Mouse (Mus musculus) kidney, embryonic 15.5 days (tissue): Measurements from ENCODE around the gene Txndc11. TPM values are rescaled to one million over a fixed set of nuclear protein-coding genes. Genes with fewer than 3 reads are reported as not detected.

Experiments used
- ATAC-seq: fragments of 200-750 bp; cut with Nextera tagmentation; replicated peaks from 2 replicates; pipeline ENCODE4 v1.8.0; 2017; ENCODE audit warnings: moderate TSS enrichment; ENCODE audit not compliant: low FRiP score
- H3K27ac ChIP-seq: fragments of 300-500 bp; sonication (generic); 2 replicates; pipeline ENCODE4 v1.5.1; 2015; ENCODE audit warnings: mild to moderate bottlenecking, inconsistent platforms
- H3K27me3 ChIP-seq: fragments of 300-500 bp; sonication (generic); 2 replicates; pipeline ENCODE4 v1.6.1; 2015; ENCODE audit warnings: inconsistent platforms
- H3K36me3 ChIP-seq: fragments of 300-500 bp; sonication (generic); 2 replicates; pipeline ENCODE4 v1.6.1; 2015; ENCODE audit warnings: inconsistent platforms
- H3K4me1 ChIP-seq: fragments of 300-500 bp; sonication (generic); 2 replicates; pipeline ENCODE4 v1.6.1; 2015; ENCODE audit warnings: inconsistent platforms
- H3K4me2 ChIP-seq: fragments of 300-500 bp; sonication (generic); 2 replicates; pipeline ENCODE4 v1.6.1; 2015; ENCODE audit warnings: moderate library complexity, mild to moderate bottlenecking, inconsistent platforms
- H3K4me3 ChIP-seq: fragments of 300-500 bp; sonication (generic); replicated peaks from 2 replicates; pipeline ENCODE4 v1.5.1; 2015; ENCODE audit warnings: mild to moderate bottlenecking, inconsistent platforms
- H3K9ac ChIP-seq: fragments of 300-500 bp; sonication (generic); 2 replicates; pipeline ENCODE4 v1.6.1; 2015; ENCODE audit warnings: mild to moderate bottlenecking, inconsistent platforms
- H3K9me3 ChIP-seq: fragments of 300-500 bp; sonication (generic); replicated peaks from 2 replicates; pipeline ENCODE4 v1.6.1; 2016; ENCODE audit warnings: inconsistent platforms
- WGBS: fragments of 180-500 bp; shearing (Covaris S2); methylation state at CpG from one replicate; pipeline ENCODE4 v1.1.7; 2015; ENCODE audit warnings: mixed read lengths; 5-methylcytosine and 5-hydroxymethylcytosine counted together
- polyA plus RNA-seq: library from polyadenylated mRNA; unstranded; fragments of >200 nt; fragmentation: Nextera tagmentation; extraction: Ambion mirVana; gene quantifications from 2 replicates; pipeline ENCODE4 v1.2.1, GENCODE M21; 2015

The Txndc11 gene
- polyA plus RNA-seq, 1 experiment from 2014 or later = 35.7 TPM

DNA sequence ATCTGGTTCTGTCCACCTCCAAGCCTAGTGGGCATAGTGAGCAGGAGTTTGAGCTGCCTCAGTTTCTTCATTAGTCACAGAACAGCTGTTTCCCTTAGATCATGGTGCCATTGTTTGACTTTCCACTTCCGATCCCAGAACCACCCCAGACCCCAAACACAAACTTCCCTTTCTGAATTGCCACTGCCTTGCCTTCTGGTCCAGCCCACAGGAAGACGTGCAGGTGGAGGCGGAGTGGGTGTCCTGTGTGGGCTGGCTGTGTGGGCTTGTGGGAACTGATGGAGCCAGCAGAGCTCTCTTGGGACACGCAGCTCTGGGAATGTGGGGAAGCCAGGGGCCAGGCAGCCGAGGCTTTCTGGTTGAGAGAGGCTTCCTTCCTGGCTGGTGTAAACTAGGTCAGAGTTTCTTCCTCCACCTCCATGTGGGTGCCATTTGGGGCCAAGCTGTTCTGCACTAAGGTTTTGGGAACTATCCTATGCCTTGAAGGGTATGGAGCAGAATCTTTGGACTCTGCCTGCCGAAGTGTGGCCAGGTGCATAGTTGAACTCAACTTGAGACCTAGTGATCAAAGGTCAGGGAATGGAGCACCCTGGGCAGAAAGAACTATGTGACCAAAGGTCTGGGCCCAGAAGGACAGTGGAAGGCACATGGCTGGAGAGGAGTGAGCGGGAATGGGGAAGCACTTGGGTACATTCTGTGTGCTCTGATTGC lies 64.6 kb downstream of the Txndc11 start:
- peak overlapping the region; percentile 45 for H3K27ac ChIP-seq
- peaks cover 54% of the 10 kb centered on the region for H3K4me1 ChIP-seq
- H3K9ac ChIP-seq = no peak overlapping the region
- no peak for ATAC-seq
- peaks cover 39% of the 10 kb centered on the region for H3K36me3 ChIP-seq
- H3K4me2 ChIP-seq = peak overlapping the region; percentile 20; the same call in 1 of the 2 replicates
- H3K4me3 ChIP-seq = no peak overlapping the region
- H3K9me3 ChIP-seq = no peaks in the 10 kb centered on the region
- H3K27me3 ChIP-seq = no peaks in the 10 kb centered on the region
- 66% methylated on average over 7 of the region's 7 CpGs for WGBS

DNA sequence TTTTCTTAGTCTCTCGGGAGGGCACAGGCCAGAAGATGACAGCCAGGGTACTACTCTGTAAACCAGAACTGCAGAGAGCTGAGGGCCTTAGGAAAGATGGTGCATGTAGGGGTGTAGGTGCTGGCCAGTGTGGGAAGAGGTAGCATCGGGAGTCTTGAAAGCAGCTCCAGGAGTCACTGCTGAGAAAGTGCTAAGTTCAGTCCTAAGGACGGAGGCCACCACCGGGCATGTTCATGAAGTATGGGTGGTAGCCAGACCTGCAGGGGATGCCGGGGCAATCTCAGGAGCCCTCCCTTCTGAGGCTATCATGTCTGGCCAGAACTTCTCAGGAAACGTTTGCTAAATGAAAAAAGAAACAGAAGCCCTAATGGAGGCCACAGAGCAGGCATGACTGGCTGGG lies 65.2 kb downstream of the Txndc11 start:
- ATAC-seq = no peak
- Histone ChIP-seq H3K4me1 (peaks cover 54% of the 10 kb centered on the region), H3K9ac (no peak overlapping the region), H3K27ac (peak overlapping the region; percentile 45; the same call in 1 of the 2 replicates), H3K36me3 (peaks cover 33% of the 10 kb centered on the region), H3K4me3 (no peak overlapping the region), H3K9me3 (no peaks in the 10 kb centered on the region), H3K4me2 (no peak overlapping the region), H3K27me3 (no peaks in the 10 kb centered on the region)
- WGBS = 63% methylated on average over 6 of the region's 6 CpGs

DNA sequence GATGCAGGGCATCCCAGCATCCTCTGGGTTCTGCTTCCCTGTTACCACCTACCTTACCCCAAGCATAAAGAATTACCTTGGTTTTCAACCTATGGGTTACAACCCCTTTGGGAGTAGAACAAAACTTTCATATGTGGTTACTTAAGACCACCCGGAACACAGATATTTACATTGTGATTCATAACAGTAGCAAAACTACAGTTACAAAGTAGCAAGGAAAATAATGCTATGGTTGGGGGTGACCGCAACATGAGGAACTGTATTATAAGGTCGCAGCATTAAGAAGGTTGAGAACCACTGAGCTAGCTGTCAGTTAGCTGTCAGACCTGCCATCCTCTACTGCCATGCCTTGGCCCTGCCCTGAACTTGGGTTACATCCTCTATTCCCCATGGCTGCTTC lies 65.8 kb downstream of the Txndc11 start:
- peaks cover 57% of the 10 kb centered on the region for H3K4me1 ChIP-seq
- H3K9ac ChIP-seq = no peak overlapping the region
- H3K9me3 ChIP-seq = no peaks in the 10 kb centered on the region
- H3K36me3 ChIP-seq = peaks cover 27% of the 10 kb centered on the region
- no peak for ATAC-seq
- no peaks in the 10 kb centered on the region for H3K27me3 ChIP-seq
- WGBS = 92% methylated on average over 3 of the region's 3 CpGs
- H3K4me2 ChIP-seq = 0 out of 2 replicates have a peak overlapping the region, but pooled peaks have one; percentile 17
- no peak overlapping the region for H3K27ac ChIP-seq
- no peak overlapping the region for H3K4me3 ChIP-seq

DNA sequence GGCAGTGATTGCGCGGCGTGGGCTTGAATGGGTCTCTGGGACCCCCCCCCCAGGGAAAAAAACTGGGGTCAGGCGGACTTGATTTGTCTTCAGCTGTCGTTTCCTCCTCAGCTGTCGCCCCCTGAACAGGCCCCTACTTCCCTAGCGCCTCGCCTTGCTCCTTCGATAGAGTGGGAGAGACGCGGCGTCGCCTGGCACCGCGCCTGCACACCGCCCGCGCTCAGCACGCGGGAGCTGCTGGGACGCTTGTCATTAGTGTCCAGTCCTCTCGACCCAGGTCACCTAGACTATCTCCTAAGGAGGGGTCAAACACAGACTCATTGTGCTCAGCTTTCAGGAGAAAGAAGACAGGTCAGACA lies 67.6 kb downstream of the Txndc11 start:
- Histone ChIP-seq H3K9me3 (no peaks in the 10 kb centered on the region), H3K9ac (peak overlapping the region; percentile 90), H3K36me3 (peaks cover 8% of the 10 kb centered on the region), H3K27me3 (no peaks in the 10 kb centered on the region), H3K27ac (peak overlapping the region; percentile 95), H3K4me3 (peak overlapping the region; percentile 88), H3K4me2 (peak overlapping the region; percentile 87), H3K4me1 (peaks cover 63% of the 10 kb centered on the region)
- WGBS = under 1% methylated on average over 22 of the region's 22 CpGs
- ATAC-seq = 0 out of 2 replicates have a peak, but pooled peaks have one; percentile 10

DNA sequence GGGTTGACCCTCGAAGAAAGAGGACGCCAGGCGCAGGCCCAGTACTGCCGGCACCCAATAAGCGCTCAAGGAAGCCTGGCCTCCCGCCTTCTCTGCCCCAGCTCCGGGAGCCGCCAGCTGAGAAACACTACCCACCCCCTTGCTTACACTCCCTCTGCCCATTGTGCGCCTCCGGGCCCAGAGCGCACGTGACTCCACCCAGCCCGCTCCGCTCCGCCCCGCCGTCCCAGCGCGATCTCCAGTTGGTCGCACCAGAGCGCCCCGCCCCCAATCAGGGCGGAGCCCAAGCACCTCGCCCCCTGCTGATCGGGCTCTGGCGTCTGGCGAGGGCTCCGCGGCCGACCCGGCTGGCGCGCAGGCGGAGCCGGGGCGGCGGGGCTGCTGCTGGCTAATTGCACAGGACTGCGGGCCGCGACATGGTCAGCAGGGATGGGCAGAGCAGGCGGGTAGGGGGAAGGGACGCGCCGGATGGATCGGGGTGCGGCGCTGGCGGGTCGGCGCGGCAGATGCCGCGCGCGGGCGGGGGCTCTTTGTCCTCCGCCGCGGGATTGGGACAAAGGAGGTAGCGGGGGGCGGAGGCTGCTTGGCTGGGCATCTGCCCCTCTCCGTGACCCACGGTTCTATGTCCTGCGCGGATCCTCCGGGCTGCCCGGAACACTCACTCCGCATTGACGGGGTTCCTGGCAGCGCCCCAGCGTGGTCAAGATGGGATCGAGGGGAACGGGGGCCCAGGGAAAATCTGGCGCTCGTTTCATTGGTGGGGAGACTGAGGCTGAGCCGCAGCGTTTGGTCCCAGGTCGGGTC lies 68.2 kb downstream of the Txndc11 start, which contains the start of gene Litaf:
Gene Litaf, minus strand, starts transcription at position 129 of the 804 bp plus-strand sequence.
- no peaks in the 10 kb centered on the region for H3K27me3 ChIP-seq
- no peaks in the 10 kb centered on the region for H3K9me3 ChIP-seq
- H3K4me3 ChIP-seq = peak within 1 kb of the TSS; percentile 88
- 0 out of 2 replicates have a peak, but pooled peaks cover 3% of the 10 kb centered on the region for H3K36me3 ChIP-seq
- peak within 1 kb of the TSS; percentile 95 for H3K27ac ChIP-seq
- H3K4me2 ChIP-seq = peak within 1 kb of the TSS; percentile 87
- peaks cover 63% of the 10 kb centered on the region for H3K4me1 ChIP-seq
- peak; percentile 98 for ATAC-seq
- H3K9ac ChIP-seq = peak within 1 kb of the TSS; percentile 90
- WGBS = under 1% methylated on average over 77 of the region's 78 CpGs

DNA sequence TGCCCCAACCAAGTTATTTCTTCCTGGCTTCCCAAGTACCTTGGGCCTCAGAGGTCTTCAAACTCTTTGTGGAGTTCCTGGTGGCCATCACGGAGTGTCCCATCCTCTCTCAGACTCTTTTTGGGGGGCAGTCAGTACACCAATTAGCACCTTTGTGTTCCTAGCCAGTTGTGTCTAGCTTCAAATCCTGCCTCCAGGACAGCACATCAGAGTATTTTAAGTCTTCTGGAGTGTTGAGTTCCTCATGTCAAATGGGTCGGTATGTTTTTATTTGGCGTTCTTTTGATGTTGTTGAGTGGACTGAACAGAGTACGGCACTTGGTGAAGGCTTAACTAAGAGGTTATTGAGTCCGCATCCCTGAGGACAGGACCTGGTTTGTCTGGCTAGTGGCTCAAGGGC lies 69.0 kb downstream of the Txndc11 start:
- no peaks in the 10 kb centered on the region for H3K9me3 ChIP-seq
- no peak for ATAC-seq
- peak overlapping the region; percentile 88 for H3K4me3 ChIP-seq
- H3K4me2 ChIP-seq = peak overlapping the region; percentile 87
- peak overlapping the region; percentile 29; the same call in 1 of the 2 replicates for H3K9ac ChIP-seq
- H3K27me3 ChIP-seq = no peaks in the 10 kb centered on the region
- no peaks in the 10 kb centered on the region for H3K36me3 ChIP-seq
- H3K27ac ChIP-seq = peak overlapping the region; percentile 63
- H3K4me1 ChIP-seq = peaks cover 63% of the 10 kb centered on the region
- WGBS = 59% methylated on average over 5 of the region's 5 CpGs

DNA sequence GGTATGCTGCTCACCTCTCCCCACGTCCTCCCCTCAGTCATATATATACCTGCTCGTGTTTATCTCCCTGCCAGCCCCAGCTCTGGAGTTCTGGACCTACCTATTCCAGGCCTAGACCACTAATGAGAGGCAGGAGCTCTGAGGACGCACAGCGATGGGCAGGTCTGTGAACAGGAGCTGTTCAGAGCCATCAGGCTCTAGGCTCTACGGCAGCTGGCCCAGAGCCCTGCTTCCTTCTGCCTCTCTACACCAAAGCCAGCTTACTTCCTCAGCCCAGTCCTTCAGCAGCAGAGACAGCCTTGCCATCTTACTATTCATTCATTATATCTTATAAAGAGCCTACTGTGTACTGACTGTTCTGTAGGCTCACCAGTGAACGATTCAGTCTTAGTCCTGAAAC lies 69.7 kb downstream of the Txndc11 start:
- H3K9me3 ChIP-seq = no peaks in the 10 kb centered on the region
- H3K27ac ChIP-seq = no peak overlapping the region
- H3K4me1 ChIP-seq = peaks cover 57% of the 10 kb centered on the region
- no peak overlapping the region for H3K4me2 ChIP-seq
- 93% methylated on average over 6 of the region's 6 CpGs for WGBS
- no peaks in the 10 kb centered on the region for H3K27me3 ChIP-seq
- H3K36me3 ChIP-seq = no peaks in the 10 kb centered on the region
- no peak overlapping the region for H3K9ac ChIP-seq
- H3K4me3 ChIP-seq = no peak overlapping the region
- no peak for ATAC-seq

DNA sequence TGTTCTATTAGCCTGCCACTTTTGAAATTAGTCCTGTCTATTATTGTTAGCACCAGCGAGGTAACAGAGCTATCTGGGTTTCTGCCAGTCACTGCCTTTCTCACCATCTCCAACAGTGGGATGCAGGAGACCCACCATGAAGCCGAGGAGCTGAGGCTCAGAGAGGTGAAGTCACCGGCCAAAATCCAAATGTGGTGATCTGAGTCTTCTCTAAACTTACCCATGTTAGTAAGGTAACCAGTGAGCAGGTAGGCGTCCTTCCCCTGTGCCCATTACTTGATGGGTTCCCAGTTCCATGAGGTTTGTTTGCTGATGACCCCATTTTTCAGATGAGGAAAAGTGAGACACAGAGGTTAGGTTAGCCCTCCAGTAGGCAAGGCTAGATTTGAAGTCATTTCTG lies 70.1 kb downstream of the Txndc11 start:
- ATAC-seq = no peak
- no peaks in the 10 kb centered on the region for H3K9me3 ChIP-seq
- no peak overlapping the region for H3K27ac ChIP-seq

DNA sequence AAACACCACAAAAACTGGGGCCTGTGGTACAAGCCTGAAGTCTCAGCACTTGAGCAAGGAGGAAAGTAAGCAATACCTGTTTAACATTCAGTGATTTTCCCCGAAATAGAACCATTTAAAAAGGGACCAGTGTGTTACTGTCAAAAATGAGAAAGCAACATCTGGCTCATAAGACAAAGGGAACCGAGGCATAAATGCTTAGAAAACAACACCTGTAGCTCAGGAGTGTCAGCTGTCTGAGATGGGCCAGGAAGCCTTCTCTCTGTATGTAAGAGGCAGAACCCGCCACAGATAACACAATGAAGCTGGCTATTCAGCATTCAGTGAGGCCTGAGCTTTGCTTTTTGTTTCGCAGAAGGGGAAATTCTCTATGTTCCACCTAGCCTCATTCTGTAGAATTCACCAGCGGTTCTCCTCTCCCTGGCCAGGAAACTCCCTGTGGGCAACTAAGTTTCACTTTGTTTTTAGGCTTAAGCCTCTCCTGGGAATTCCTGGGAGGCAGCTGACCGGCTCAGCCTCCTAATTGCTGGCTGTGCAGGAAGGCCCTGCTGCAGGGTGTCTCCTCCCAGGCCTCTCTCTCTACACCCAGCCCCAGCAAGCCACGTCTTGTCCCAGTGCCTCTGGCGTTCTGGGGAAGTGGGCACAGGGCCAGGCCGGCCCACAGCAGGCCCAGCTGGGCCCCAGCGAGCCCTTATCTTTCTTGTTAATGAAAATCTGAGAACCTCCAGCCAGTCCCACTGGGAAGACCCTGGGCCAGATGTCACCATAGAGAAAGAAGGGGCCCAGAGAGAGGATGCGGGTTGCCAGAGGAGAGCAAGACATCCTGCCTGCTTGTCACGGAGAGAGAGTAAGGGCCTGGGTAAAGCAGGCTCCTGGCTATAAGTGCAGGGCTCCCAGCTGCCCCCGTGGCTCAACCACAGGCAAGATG lies 71.4 kb downstream of the Txndc11 start:
- Histone ChIP-seq H3K27ac (peak overlapping the region; percentile 91), H3K36me3 (no peaks in the 10 kb centered on the region), H3K4me1 (peaks cover 40% of the 10 kb centered on the region), H3K4me2 (peak overlapping the region; percentile 22), H3K27me3 (no peaks in the 10 kb centered on the region), H3K9ac (no peak overlapping the region), H3K4me3 (no peak overlapping the region), H3K9me3 (no peaks in the 10 kb centered on the region)
- WGBS = 33% methylated on average over 13 of the region's 13 CpGs
- peak; percentile 48 for ATAC-seq

More for the DNA sequence above, 70.1 kb downstream of the Txndc11 start:
- Histone ChIP-seq H3K36me3 (no peaks in the 10 kb centered on the region), H3K4me3 (no peak overlapping the region), H3K27me3 (no peaks in the 10 kb centered on the region), H3K4me1 (peaks cover 53% of the 10 kb centered on the region), H3K9ac (no peak overlapping the region), H3K4me2 (no peak overlapping the region)
- 90% methylated on average over 4 of the region's 4 CpGs for WGBS

DNA sequence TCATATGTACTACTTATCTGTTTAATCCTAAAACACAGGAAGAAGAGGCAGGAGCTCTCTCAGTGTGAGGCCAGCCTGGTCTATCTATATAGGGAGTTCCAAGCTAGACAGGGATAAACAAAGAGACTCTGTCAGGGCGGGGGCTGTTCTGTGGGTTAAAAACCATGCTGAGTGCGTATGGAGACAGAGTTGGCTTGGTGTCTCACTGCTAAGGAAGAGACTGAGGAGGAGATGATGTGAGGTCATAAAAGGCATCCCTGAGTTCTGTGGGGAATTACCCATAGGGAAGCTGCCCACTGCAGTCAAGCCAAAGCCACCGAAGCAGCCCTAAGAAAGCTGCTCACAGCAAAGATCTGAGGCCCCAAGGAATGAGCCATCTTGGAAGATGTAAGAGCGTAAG lies 73.8 kb downstream of the Txndc11 start, which contains the start of gene Snn:
Gene Snn, plus strand, starts transcription at position 301 of the 400 bp plus-strand sequence.
- WGBS = 87% methylated on average over 4 of the region's 4 CpGs

DNA sequence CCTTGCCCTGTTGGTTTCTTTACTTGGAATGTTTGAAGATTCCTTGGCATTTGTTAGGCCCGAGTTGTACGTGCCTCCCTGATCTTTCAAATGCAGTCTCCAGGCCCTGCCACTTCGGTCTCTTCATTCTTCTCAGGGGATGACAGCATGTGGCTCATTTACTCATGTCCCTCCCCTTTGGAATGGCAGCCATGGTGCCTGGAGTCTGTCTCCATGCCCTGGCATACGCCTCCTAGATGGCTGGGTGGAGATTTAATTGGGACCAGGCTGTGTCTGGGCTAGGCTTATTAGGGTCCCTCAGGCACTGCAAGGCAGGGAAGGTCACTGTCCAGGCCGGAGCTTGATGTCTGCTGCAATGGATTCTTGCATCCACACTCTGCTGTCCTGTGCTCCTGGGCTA lies 78.5 kb downstream of the Txndc11 start:
- H3K9me3 ChIP-seq = no peaks in the 10 kb centered on the region
- H3K9ac ChIP-seq = no peak overlapping the region
- no peak overlapping the region for H3K4me3 ChIP-seq
- ATAC-seq = no peak
- H3K36me3 ChIP-seq = no peaks in the 10 kb centered on the region
- H3K27me3 ChIP-seq = no peaks in the 10 kb centered on the region
- H3K27ac ChIP-seq = no peak overlapping the region
- 77% methylated on average over 5 of the region's 5 CpGs for WGBS
- H3K4me2 ChIP-seq = no peak overlapping the region
- H3K4me1 ChIP-seq = no peaks in the 10 kb centered on the region

More for the DNA sequence above, 73.8 kb downstream of the Txndc11 start, which contains the start of gene Snn:
- Histone ChIP-seq H3K4me2 (no peak within 1 kb of the TSS), H3K9me3 (no peaks in the 10 kb centered on the region), H3K4me1 (peaks cover 24% of the 10 kb centered on the region), H3K27me3 (no peaks in the 10 kb centered on the region), H3K27ac (no peak within 1 kb of the TSS), H3K9ac (no peak within 1 kb of the TSS), H3K4me3 (no peak within 1 kb of the TSS), H3K36me3 (no peaks in the 10 kb centered on the region)
- ATAC-seq = no peak
